ENCODE assay signal across 46 mouse cellular contexts in genomic region chr3:129824891-129825290, GRCm38 (mm10). TPM values are rescaled to one million over a fixed set of nuclear protein-coding genes. Genes with fewer than 3 reads are reported as not detected.
"Had no signal": no experiment of that assay in that cellular context is flagged by ENCODE, and none has a peak within 500 bp of the region (broad histone marks: within the 10 kb centered on the region; RNA-seq: fewer than 3 reads in every experiment).

No protein-coding gene starts in this region.

- H3K4me3 ChIP-seq: heart, embryonic 12.5 days; heart, embryonic 13.5 days; heart, embryonic 15.5 days; hindbrain, embryonic 10.5 days; hindbrain, embryonic 12.5 days; hindbrain, embryonic 13.5 days; hindbrain, embryonic 15.5 days; intestine, embryonic 15.5 days; kidney, embryonic 15.5 days; layer of hippocampus, adult 2 months; left cerebral cortex, adult 2 months had no signal

- H3K27ac ChIP-seq: heart, embryonic 13.5 days; heart, embryonic 15.5 days; hindbrain, embryonic 10.5 days; hindbrain, embryonic 12.5 days; hindbrain, embryonic 13.5 days; hindbrain, embryonic 14.5 days; hindbrain, embryonic 15.5 days; hindbrain, postnatal 0 days; intestine, embryonic 15.5 days; kidney, embryonic 15.5 days; kidney, postnatal 0 days; layer of hippocampus, adult 2 months; left cerebral cortex, adult 2 months had no signal

- H3K9ac ChIP-seq: heart, embryonic 12.5 days; heart, embryonic 13.5 days; heart, embryonic 15.5 days; hindbrain, embryonic 12.5 days; hindbrain, embryonic 13.5 days; hindbrain, embryonic 14.5 days; hindbrain, embryonic 15.5 days; intestine, embryonic 15.5 days; kidney, embryonic 15.5 days had no signal

- DNase-seq: heart, postnatal 4 days; kidney, adult 11 months; kidney, adult 18-20 months; kidney, adult 8-10 months; kidney, adult 9 months; kidney, postnatal 10 days; kidney, postnatal 14 days; kidney, postnatal 25 days; kidney, postnatal 4 days; layer of hippocampus, adult 9-11 months; layer of hippocampus, postnatal 36 days had no signal

- H3K9me3 ChIP-seq: heart, embryonic 12.5 days; heart, embryonic 13.5 days; heart, embryonic 15.5 days; hindbrain, embryonic 10.5 days; hindbrain, embryonic 12.5 days; hindbrain, embryonic 13.5 days; hindbrain, embryonic 15.5 days; intestine, embryonic 15.5 days; kidney, embryonic 15.5 days had no signal

- H3K27me3 ChIP-seq: heart, embryonic 12.5 days; heart, embryonic 13.5 days; heart, embryonic 15.5 days; hindbrain, embryonic 12.5 days; hindbrain, embryonic 13.5 days; hindbrain, embryonic 15.5 days; intestine, embryonic 15.5 days; kidney, embryonic 15.5 days had no signal

- H3K4me2 ChIP-seq: heart, embryonic 12.5 days; heart, embryonic 13.5 days; heart, embryonic 15.5 days; hindbrain, embryonic 12.5 days; hindbrain, embryonic 13.5 days; hindbrain, embryonic 14.5 days; hindbrain, embryonic 15.5 days; intestine, embryonic 15.5 days; kidney, embryonic 15.5 days had no signal

RNA-seq across cellular contexts. Expression of gene Rrh, which starts 2.5 kb away (rescaled TPM):
- total RNA-seq: heart, postnatal 14 days; heart, postnatal 25 days had no signal
- polyA plus RNA-seq: heart, embryonic 13.5 days; heart, embryonic 14.5 days; heart, embryonic 15.5 days; hindbrain, embryonic 11.5 days; hindbrain, embryonic 12.5 days; hindbrain, embryonic 14.5 days; intestine, embryonic 14.5 days; intestine, embryonic 15.5 days; kidney, adult 2 months; kidney, embryonic 14.5 days; kidney, embryonic 16.5 days; large intestine, adult 2 months had no signal

RNA-seq across cellular contexts. Expression of gene Cfi, which starts 10.8 kb away (rescaled TPM):
- total RNA-seq: hematopoietic stem cell, adult 5-6 weeks; hindbrain, postnatal 0 days; layer of hippocampus, adult 18-20 months; layer of hippocampus, adult 2 months; layer of hippocampus, postnatal 14 days; layer of hippocampus, postnatal 25 days; layer of hippocampus, postnatal 36 days; left cerebral cortex, adult 18-20 months; left cerebral cortex, adult 2 months had no signal
- polyA plus RNA-seq: inflammation-experienced regulatory T-cells, adult 6 months had no signal

RNA-seq across cellular contexts. Expression of gene Lrit3, which starts 21.1 kb away (rescaled TPM):
- total RNA-seq: heart, postnatal 10 days; heart, postnatal 14 days; heart, postnatal 25 days; heart, postnatal 4 days; hematopoietic stem cell, adult 5-6 weeks; hindbrain, postnatal 0 days; layer of hippocampus, adult 18-20 months; layer of hippocampus, adult 2 months; layer of hippocampus, postnatal 10 days; layer of hippocampus, postnatal 14 days; layer of hippocampus, postnatal 25 days; layer of hippocampus, postnatal 36 days; left cerebral cortex, adult 18-20 months had no signal
- polyA plus RNA-seq: heart, embryonic 12.5 days; heart, embryonic 13.5 days; heart, embryonic 14.5 days; heart, embryonic 15.5 days; heart, embryonic 16.5 days; heart, postnatal 0 days; hindbrain, embryonic 10.5 days; hindbrain, embryonic 11.5 days; hindbrain, embryonic 12.5 days; hindbrain, embryonic 13.5 days; hindbrain, embryonic 14.5 days; hindbrain, embryonic 15.5 days; hindbrain, embryonic 16.5 days; inflammation-experienced regulatory T-cells, adult 6 months; intestine, embryonic 14.5 days; intestine, embryonic 15.5 days; intestine, embryonic 16.5 days; kidney, embryonic 14.5 days; kidney, embryonic 15.5 days; kidney, embryonic 16.5 days had no signal
